Mouse (Mus musculus): ENCODE measurements around the gene Olfr850. TPM values are rescaled to one million over a fixed set of nuclear protein-coding genes. Genes with fewer than 3 reads are reported as not detected.

Gene Olfr850
- not detected in 2 replicates for polyA plus RNA-seq (2012; ENCODE audit: insufficient read depth, low replicate concordance)

DNA sequence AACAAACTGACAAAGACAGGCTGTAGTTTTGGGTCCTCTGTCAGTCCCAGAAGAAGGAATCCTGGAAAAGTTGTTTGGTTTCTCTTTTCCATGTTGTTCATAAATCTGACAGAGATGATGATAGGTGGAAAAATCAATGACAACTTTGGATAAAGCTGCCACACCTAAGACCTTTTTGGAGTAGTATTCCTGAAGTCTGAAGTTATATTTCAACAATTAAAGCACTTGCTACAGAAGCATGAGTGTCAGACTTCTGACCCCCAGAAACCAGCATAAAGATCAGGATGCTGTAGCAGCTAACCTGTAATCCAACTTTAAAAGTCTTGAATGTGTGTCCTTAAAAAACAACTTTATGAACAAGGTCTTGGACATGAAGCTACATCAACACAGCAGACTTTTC lies at the start of gene Olfr850:
TSS of gene Olfr850 (minus strand) at position 101 of the 400 bp plus-strand sequence.
- Histone ChIP-seq H3K4me3 (replicated peaks) (no peak within 1 kb of the TSS), H3K36me3 (replicated peaks; ENCODE audit: low read length) (no peaks in the 10 kb centered on the region), H3K9me3 (no peaks in the 10 kb centered on the region), H3K4me1 (no peaks in the 10 kb centered on the region), H3K27me3 (replicated peaks) (no peaks in the 10 kb centered on the region)
- TF ChIP-seq GATA1 (IDR thresholded peaks at IDR 0.05; ENCODE audit: borderline replicate concordance, low read length) (no peak), FLI1 (IDR thresholded peaks at IDR 0.05; ENCODE audit: low read length) (no peak)

DNA sequence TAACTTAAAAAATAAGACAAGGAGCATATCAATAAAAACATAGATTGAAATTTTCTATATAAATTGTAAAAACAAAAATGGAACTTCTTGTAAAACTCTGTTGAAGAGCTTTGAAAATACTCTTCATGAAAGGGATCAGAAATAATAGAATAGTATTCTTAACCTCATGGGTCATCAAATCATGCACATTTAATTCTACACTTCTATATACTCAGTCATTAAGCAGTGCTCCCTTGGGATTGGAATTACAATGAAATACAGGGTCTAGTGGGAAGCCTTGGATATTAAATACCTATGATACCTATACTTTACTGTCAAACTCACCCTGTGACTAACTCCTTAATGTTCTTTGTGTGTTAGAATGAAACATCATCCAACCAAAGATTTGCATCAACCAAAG lies 14.9 kb upstream of the Olfr850 start, which contains the start of gene Olfr851:
TSS of gene Olfr851 (plus strand) at position 301 of the 400 bp plus-strand sequence.
- Histone ChIP-seq H3K36me3 (replicated peaks; ENCODE audit: low read length) (no peaks in the 10 kb centered on the region), H3K4me3 (replicated peaks) (no peak within 1 kb of the TSS), H3K4me1 (no peaks in the 10 kb centered on the region), H3K27me3 (replicated peaks) (no peaks in the 10 kb centered on the region), H3K9me3 (no peaks in the 10 kb centered on the region)
- TF ChIP-seq FLI1 (IDR thresholded peaks at IDR 0.05; ENCODE audit: low read length), result no peak
- no peak for TF ChIP-seq GATA1 (IDR thresholded peaks at IDR 0.05; ENCODE audit: borderline replicate concordance, low read length)

DNA sequence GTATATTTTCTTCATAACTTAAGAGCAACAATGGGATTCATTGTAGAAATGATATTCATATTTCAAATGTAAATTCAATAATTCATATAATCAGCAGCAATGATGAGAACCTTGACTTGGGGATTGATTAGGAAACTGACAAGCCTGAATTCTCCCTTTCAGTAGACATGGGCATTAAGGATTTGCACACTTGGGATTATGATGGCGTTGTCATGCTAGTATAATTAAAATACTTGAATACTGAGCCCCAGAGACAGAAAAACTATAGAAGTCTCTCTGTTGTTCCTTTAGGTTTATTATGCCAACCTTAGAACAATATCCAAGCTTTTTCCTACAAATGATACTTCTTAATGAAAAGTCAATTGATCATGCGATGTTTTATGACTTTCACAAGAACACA lies 38.1 kb downstream of the Olfr850 start, which contains the start of gene Olfr849:
TSS of gene Olfr849 (plus strand) at position 301 of the 400 bp plus-strand sequence.
- Histone ChIP-seq H3K36me3 (replicated peaks; ENCODE audit: low read length) (no peaks in the 10 kb centered on the region), H3K27me3 (replicated peaks) (no peaks in the 10 kb centered on the region), H3K9me3 (peaks cover 16% of the 10 kb centered on the region; the same call in 1 of the 2 replicates), H3K4me1 (no peaks in the 10 kb centered on the region), H3K4me3 (replicated peaks) (no peak within 1 kb of the TSS)
- TF ChIP-seq FLI1 (IDR thresholded peaks at IDR 0.05; ENCODE audit: low read length), result no peak
- TF ChIP-seq GATA1 (IDR thresholded peaks at IDR 0.05; ENCODE audit: borderline replicate concordance, low read length), result no peak

Other genes with a start within 250 kb of the Olfr850 start
- not detected in 2 replicates for gene Olfr843, start 226.3 kb downstream of the Olfr850 start, polyA plus RNA-seq (2012; ENCODE audit: insufficient read depth, low replicate concordance)
- gene Olfr844, start 161.9 kb downstream of the Olfr850 start, polyA plus RNA-seq (2012; ENCODE audit: insufficient read depth, low replicate concordance), result not detected in 2 replicates
- not detected in 2 replicates for gene Olfr845, start 141.8 kb downstream of the Olfr850 start, polyA plus RNA-seq (2012; ENCODE audit: insufficient read depth, low replicate concordance)
- not detected in 2 replicates for gene Olfr846, start 114.2 kb downstream of the Olfr850 start, polyA plus RNA-seq (2012; ENCODE audit: insufficient read depth, low replicate concordance)
- not detected in 2 replicates for gene Olfr847, start 99.6 kb downstream of the Olfr850 start, polyA plus RNA-seq (2012; ENCODE audit: insufficient read depth, low replicate concordance)
- gene Olfr849, start 38.0 kb downstream of the Olfr850 start, polyA plus RNA-seq (2012; ENCODE audit: insufficient read depth, low replicate concordance), result not detected in 2 replicates
- not detected in 2 replicates for gene Olfr851, start 15.0 kb upstream of the Olfr850 start, polyA plus RNA-seq (2012; ENCODE audit: insufficient read depth, low replicate concordance)
- gene Olfr853, start 62.8 kb upstream of the Olfr850 start, polyA plus RNA-seq (2012; ENCODE audit: insufficient read depth, low replicate concordance), result not detected in 2 replicates
- gene Olfr854, start 89.1 kb upstream of the Olfr850 start, polyA plus RNA-seq (2012; ENCODE audit: insufficient read depth, low replicate concordance), result not detected in 2 replicates
- not detected in 2 replicates for gene Olfr855, start 104.4 kb upstream of the Olfr850 start, polyA plus RNA-seq (2012; ENCODE audit: insufficient read depth, low replicate concordance)
- gene Zfp317, start 143.9 kb upstream of the Olfr850 start, polyA plus RNA-seq (2012; ENCODE audit: insufficient read depth, low replicate concordance), result 0.28 and 0.54 TPM in 2 replicates
- not detected in 2 replicates for gene Olfr857, start 231.2 kb upstream of the Olfr850 start, polyA plus RNA-seq (2012; ENCODE audit: insufficient read depth, low replicate concordance)